Mouse (Mus musculus) testis, adult 2 months (tissue): ENCODE measurements around the gene Mia3. TPM values are rescaled to one million over a fixed set of nuclear protein-coding genes. Genes with fewer than 3 reads are reported as not detected.
"Not testable (repeated sequence)": the region's sequence is repeated elsewhere in the genome, so short reads cannot be mapped to it uniquely, and the experiment has no call there.

Experiments
- H3K27ac ChIP-seq: fragments of 200-500 bp; 2 replicates; pipeline ENCODE4 v1.5.1; 2012; ENCODE audit warnings: low read depth, low read length; ENCODE audit not compliant: control insufficient read depth, insufficient read depth
- H3K27me3 ChIP-seq: fragments of 200-500 bp; 2 replicates; pipeline ENCODE4 v1.6.1; 2012; ENCODE audit warnings: mild to moderate bottlenecking, low read length, moderate library complexity; ENCODE audit not compliant: control insufficient read depth, insufficient read depth
- H3K36me3 ChIP-seq: fragments of 200-500 bp; 2 replicates; pipeline ENCODE4 v1.6.1; 2012; ENCODE audit warnings: mild to moderate bottlenecking, low read length; ENCODE audit not compliant: control insufficient read depth, insufficient read depth
- H3K4me1 ChIP-seq: fragments of 200-500 bp; 2 replicates; pipeline ENCODE4 v1.6.1; 2012; ENCODE audit warnings: low read length; ENCODE audit not compliant: control insufficient read depth, insufficient read depth
- H3K4me3 ChIP-seq: fragments of 200-500 bp; 2 replicates; pipeline ENCODE4 v1.5.1; 2012; ENCODE audit warnings: low read depth, mild to moderate bottlenecking, low read length, moderate library complexity, mixed read lengths; ENCODE audit not compliant: control insufficient read depth
- CTCF ChIP-seq: fragments of 200-500 bp; IDR thresholded peaks from 2 replicates; pipeline ENCODE4 v1.5.1; 2012; ENCODE audit warnings: low read depth, mild to moderate bottlenecking, inconsistent platforms, low read length, moderate library complexity; ENCODE audit not compliant: control insufficient read depth, insufficient read depth, insufficient replicate concordance
- POLR2A ChIP-seq: fragments of 200-500 bp; IDR thresholded peaks from 2 replicates; pipeline ENCODE4 v1.6.1; 2012; ENCODE audit warnings: low read depth, mild to moderate bottlenecking, inconsistent platforms, low read length, moderate library complexity; ENCODE audit not compliant: control insufficient read depth
- polyA plus RNA-seq: library from polyadenylated mRNA; depleted of rRNA; stranded (reverse); fragments of >200 nt; gene quantifications from 2 replicates; pipeline ENCODE4 v1.2.3, GENCODE M21; 2012

Mia3 gene
- polyA plus RNA-seq, 1 experiment: 79.5 TPM

GRCm38 (mm10) chr1:183363577-183363867 is 5.8 kb downstream of the Mia3 start:
- no peak for TF ChIP-seq POLR2A
- no peaks in the 10 kb centered on the region for H3K27me3 ChIP-seq
- peaks cover 7% of the 10 kb centered on the region for H3K4me1 ChIP-seq
- H3K27ac ChIP-seq: no peak overlapping the region
- no peaks in the 10 kb centered on the region; the same call in 1 of the 2 replicates for H3K36me3 ChIP-seq
- no peak overlapping the region for H3K4me3 ChIP-seq

- Histone ChIP-seq H3K4me1 (0 out of 2 replicates have a peak, but pooled peaks cover 4% of the 10 kb centered on the region), H3K27ac (no peak overlapping the region), H3K4me3 (no peak overlapping the region), H3K27me3 (no peaks in the 10 kb centered on the region), H3K36me3 (no peaks in the 10 kb centered on the region; the same call in 1 of the 2 replicates)
- no peak for TF ChIP-seq CTCF
- TF ChIP-seq POLR2A: no peak
Observed at GRCm38 (mm10) chr1:183362729-183363576, 6.4 kb downstream of the Mia3 start.

- Histone ChIP-seq H3K27ac (no peak overlapping the region), H3K36me3 (no peaks in the 10 kb centered on the region; the same call in 1 of the 2 replicates), H3K27me3 (no peaks in the 10 kb centered on the region), H3K4me1 (no peaks in the 10 kb centered on the region), H3K4me3 (no peak overlapping the region)
- TF ChIP-seq CTCF: no peak
- TF ChIP-seq POLR2A: no peak
Observed at GRCm38 (mm10) chr1:183362301-183362700, 7.1 kb downstream of the Mia3 start.

GRCm38 (mm10) chr1:183358901-183359300 is 10.5 kb downstream of the Mia3 start:
- TF ChIP-seq POLR2A: no peak
- TF ChIP-seq CTCF: no peak
- H3K4me3 ChIP-seq: no peak overlapping the region
- H3K27me3 ChIP-seq: no peaks in the 10 kb centered on the region
- H3K4me1 ChIP-seq: peaks cover 7% of the 10 kb centered on the region
- H3K36me3 ChIP-seq: no peaks in the 10 kb centered on the region; the same call in 1 of the 2 replicates
- H3K27ac ChIP-seq: no peak overlapping the region

- no peak overlapping the region for H3K4me3 ChIP-seq
- H3K36me3 ChIP-seq: no peaks in the 10 kb centered on the region; the same call in 1 of the 2 replicates
- H3K27me3 ChIP-seq: no peaks in the 10 kb centered on the region
- no peak overlapping the region for H3K27ac ChIP-seq
- H3K4me1 ChIP-seq: peaks cover 4% of the 10 kb centered on the region; the same call in 1 of the 2 replicates
- TF ChIP-seq POLR2A (no peak), CTCF (no peak)
Observed at GRCm38 (mm10) chr1:183349840-183350239, 19.5 kb downstream of the Mia3 start.

- H3K27me3 ChIP-seq: no peaks in the 10 kb centered on the region
- H3K27ac ChIP-seq: peak overlapping the region; percentile 92
- H3K36me3 ChIP-seq: no peaks in the 10 kb centered on the region; the same call in 1 of the 2 replicates
- H3K4me1 ChIP-seq: peaks cover 4% of the 10 kb centered on the region; the same call in 1 of the 2 replicates
- no peak for TF ChIP-seq CTCF
- TF ChIP-seq POLR2A: no peak
- peak overlapping the region; percentile 96 for H3K4me3 ChIP-seq
Observed at GRCm38 (mm10) chr1:183345817-183346195, 23.5 kb downstream of the Mia3 start.

- Histone ChIP-seq H3K27me3 (no peaks in the 10 kb centered on the region), H3K4me1 (peaks cover 4% of the 10 kb centered on the region; the same call in 1 of the 2 replicates), H3K36me3 (no peaks in the 10 kb centered on the region; the same call in 1 of the 2 replicates), H3K4me3 (peak overlapping the region; percentile 96), H3K27ac (peak overlapping the region; percentile 92)
- TF ChIP-seq POLR2A: peak; percentile 42
- TF ChIP-seq CTCF: no peak
Observed at GRCm38 (mm10) chr1:183344886-183345816, 24.2 kb downstream of the Mia3 start.

- H3K4me1 ChIP-seq, H3K27me3 ChIP-seq, H3K36me3 ChIP-seq, H3K27ac ChIP-seq, H3K4me3 ChIP-seq: not testable (repeated sequence)
Observed at GRCm38 (mm10) chr1:183342902-183343301, 26.5 kb downstream of the Mia3 start.
